ENCODE assay signal across 15 mouse cellular contexts in genomic region chr3:96093509-96093908, GRCm38 (mm10). TPM values are rescaled to one million over a fixed set of nuclear protein-coding genes. Genes with fewer than 3 reads are reported as not detected.
DNase-seq lines count a peak whose midpoint lies in the region; ATAC-seq and TF ChIP-seq lines count a peak whose summit lies in the region.
"Had no signal": no experiment of that assay in that cellular context is flagged by ENCODE, and none has a peak within 500 bp of the region (broad histone marks: within the 10 kb centered on the region; RNA-seq: fewer than 3 reads in every experiment).

No protein-coding gene starts in this region.

- no peak for ATAC-seq in heart, embryonic 12.5 days (ENCODE audit: insufficient number of reproducible peaks, low FRiP score)
- peak; percentile 69; the same call in 1 of the 2 replicates for ATAC-seq in heart, postnatal 0 days (ENCODE audit: insufficient read depth, low read depth)
- no peak for ATAC-seq in megakaryocyte-erythroid progenitor cell, adult 5-6 weeks (replicated peaks; ENCODE audit: low FRiP score, low TSS enrichment, poor library complexity, severe bottlenecking)
- ATAC-seq in forebrain, embryonic 13.5 days: no peak
- no peak for ATAC-seq in midbrain, embryonic 15.5 days (replicated peaks)
- ATAC-seq: activated CD4-positive, CD25-positive, alpha-beta regulatory T cell, adult 4 months; midbrain, embryonic 13.5 days had no signal

- no peak for TF ChIP-seq EP300 in heart, postnatal 0 days (IDR thresholded peaks at IDR 0.05; ENCODE audit: low read depth)

- TF ChIP-seq CTCF in heart, postnatal 0 days (IDR thresholded peaks at IDR 0.05; ENCODE audit: low read depth): peak; percentile 15; the same call in 1 of the 2 replicates

- peak overlapping the region; percentile 9; the same call in 1 of the 2 replicates for H3K9ac ChIP-seq in heart, embryonic 12.5 days
- H3K9ac ChIP-seq in heart, postnatal 0 days (replicated peaks; ENCODE audit: low read depth, low read length): no peak overlapping the region
- H3K9ac ChIP-seq in forebrain, embryonic 13.5 days: no peak overlapping the region
- H3K9ac ChIP-seq in midbrain, embryonic 15.5 days: no peak overlapping the region
- H3K9ac ChIP-seq: midbrain, embryonic 13.5 days; neural tube, embryonic 12.5 days had no signal

- no peaks in the 10 kb centered on the region for H3K36me3 ChIP-seq in heart, embryonic 12.5 days
- H3K36me3 ChIP-seq in heart, postnatal 0 days (replicated peaks; ENCODE audit: control insufficient read depth, insufficient read depth, low read length): no peaks in the 10 kb centered on the region
- no peaks in the 10 kb centered on the region for H3K36me3 ChIP-seq in forebrain, embryonic 13.5 days (ENCODE audit: poor library complexity, severe bottlenecking)
- H3K36me3 ChIP-seq in midbrain, embryonic 15.5 days (replicated peaks): no peaks in the 10 kb centered on the region
- H3K36me3 ChIP-seq: midbrain, embryonic 13.5 days; neural tube, embryonic 12.5 days had no signal

- no peak overlapping the region for H3K27ac ChIP-seq in heart, embryonic 12.5 days (ENCODE audit: poor library complexity, severe bottlenecking)
- H3K27ac ChIP-seq in heart, postnatal 0 days (ENCODE audit: low read depth): peak overlapping the region; percentile 54
- H3K27ac ChIP-seq in forebrain, embryonic 13.5 days: no peak overlapping the region
- H3K27ac ChIP-seq in midbrain, embryonic 15.5 days: no peak overlapping the region
- H3K27ac ChIP-seq: midbrain, embryonic 13.5 days; neural tube, embryonic 12.5 days had no signal

- 44% methylated on average over 13 of the region's 13 CpGs for WGBS in heart, embryonic 12.5 days
- 34% methylated on average over 13 of the region's 13 CpGs for WGBS in heart, postnatal 0 days
- 69% methylated on average over 13 of the region's 13 CpGs for WGBS in forebrain, embryonic 13.5 days
- WGBS in midbrain, embryonic 15.5 days: 73% methylated on average over 13 of the region's 13 CpGs

- intact Hi-C loops in heart, postnatal 36 days (cut with DNase I): no loop called here

- H3K27me3 ChIP-seq in heart, embryonic 12.5 days (replicated peaks): no peaks in the 10 kb centered on the region
- no peaks in the 10 kb centered on the region for H3K27me3 ChIP-seq in heart, postnatal 0 days (ENCODE audit: control insufficient read depth, insufficient read depth, low read length)
- no peaks in the 10 kb centered on the region for H3K27me3 ChIP-seq in forebrain, embryonic 13.5 days
- no peaks in the 10 kb centered on the region for H3K27me3 ChIP-seq in midbrain, embryonic 15.5 days (replicated peaks)
- H3K27me3 ChIP-seq: midbrain, embryonic 13.5 days; neural tube, embryonic 12.5 days had no signal

- H3K4me3 ChIP-seq in heart, embryonic 12.5 days: no peak overlapping the region
- H3K4me3 ChIP-seq in heart, postnatal 0 days (ENCODE audit: low read depth, low read length): peak overlapping the region; percentile 27
- no peak overlapping the region for H3K4me3 ChIP-seq in forebrain, embryonic 13.5 days
- H3K4me3 ChIP-seq in midbrain, embryonic 15.5 days: no peak overlapping the region
- H3K4me3 ChIP-seq: midbrain, embryonic 13.5 days; neural tube, embryonic 12.5 days had no signal

- DNase-seq in heart, postnatal 36 days: no peak
- peak; percentile 21 for DNase-seq in urinary bladder, postnatal 14 days (ENCODE audit: low spot score)
- DNase-seq in urinary bladder, adult 2 months (ENCODE audit: low spot score): no peak
- peak; percentile 54 for DNase-seq in heart, postnatal 0 days (ENCODE audit: low spot score)
- DNase-seq: cerebellum, adult 18-20 months; gastrocnemius, postnatal 36 days; layer of hippocampus, postnatal 36 days; thymus, adult 2 months had no signal

- no peaks in the 10 kb centered on the region for H3K9me3 ChIP-seq in heart, embryonic 12.5 days (replicated peaks)
- no peaks in the 10 kb centered on the region for H3K9me3 ChIP-seq in heart, postnatal 0 days (replicated peaks; ENCODE audit: control insufficient read depth, low read length)
- H3K9me3 ChIP-seq in forebrain, embryonic 13.5 days (replicated peaks): no peaks in the 10 kb centered on the region
- H3K9me3 ChIP-seq in midbrain, embryonic 15.5 days: no peaks in the 10 kb centered on the region
- H3K9me3 ChIP-seq: midbrain, embryonic 13.5 days; neural tube, embryonic 12.5 days had no signal

- peak overlapping the region; percentile 60 for H3K4me2 ChIP-seq in heart, embryonic 12.5 days
- H3K4me2 ChIP-seq in heart, postnatal 0 days (ENCODE audit: low read depth, low read length): peak overlapping the region; percentile 55
- no peak overlapping the region for H3K4me2 ChIP-seq in forebrain, embryonic 13.5 days
- H3K4me2 ChIP-seq in midbrain, embryonic 15.5 days: no peak overlapping the region
- H3K4me2 ChIP-seq: midbrain, embryonic 13.5 days; neural tube, embryonic 12.5 days had no signal

- H3K4me1 ChIP-seq in heart, embryonic 12.5 days (replicated peaks): peaks cover 14% of the 10 kb centered on the region
- peaks cover 10% of the 10 kb centered on the region; the same call in 1 of the 2 replicates for H3K4me1 ChIP-seq in heart, postnatal 0 days (ENCODE audit: control insufficient read depth, insufficient read depth)
- H3K4me1 ChIP-seq in forebrain, embryonic 13.5 days: no peaks in the 10 kb centered on the region
- no peaks in the 10 kb centered on the region for H3K4me1 ChIP-seq in midbrain, embryonic 15.5 days
- H3K4me1 ChIP-seq: midbrain, embryonic 13.5 days; neural tube, embryonic 12.5 days had no signal

RNA-seq across cellular contexts. Expression of gene Otud7b, which starts 10.8 kb away (rescaled TPM):
- 20.7 and 22.2 TPM in 2 replicates for polyA plus RNA-seq in heart, embryonic 12.5 days (2016; fragmentation: Nextera tagmentation; extraction: Ambion mirVana)
- total RNA-seq in heart, postnatal 36 days (2021): 10 to 100 TPM; 56.7 to 67.6 TPM
- polyA plus RNA-seq in urinary bladder, adult 2 months (2012; rRNA removed): 11.1 and 16.8 TPM in 2 replicates
- total RNA-seq in heart, postnatal 0 days (2014; rRNA removed; ENCODE audit: low replicate concordance): 17.6 and 21.9 TPM in 2 replicates
- 16.8 and 21.7 TPM in 2 replicates for polyA plus RNA-seq in heart, postnatal 0 days (2015; fragmentation: Nextera tagmentation; extraction: Ambion mirVana)
- total RNA-seq in megakaryocyte-erythroid progenitor cell, adult 5-6 weeks (2014; fragmentation: Nextera tagmentation): 9.7 and 12.3 TPM in 2 replicates
- 11.7 and 15.5 TPM in 2 replicates for total RNA-seq in megakaryocyte-erythroid progenitor cell, adult 5-6 weeks (2017)
- polyA plus RNA-seq in forebrain, embryonic 13.5 days (2015; fragmentation: Nextera tagmentation; extraction: Ambion mirVana): 11.9 and 12.4 TPM in 2 replicates
- 7.7 and 8.2 TPM in 2 replicates for polyA plus RNA-seq in midbrain, embryonic 15.5 days (2015; fragmentation: Nextera tagmentation; extraction: Ambion mirVana)

RNA-seq across cellular contexts. Expression of gene Vps45, which starts 35.2 kb away (rescaled TPM):
- polyA plus RNA-seq in heart, embryonic 12.5 days (2016; fragmentation: Nextera tagmentation; extraction: Ambion mirVana): 30.0 and 32.8 TPM in 2 replicates
- total RNA-seq in heart, postnatal 36 days (2021): 10 to 100 TPM; 22.3 to 26.0 TPM
- 15.3 and 20.3 TPM in 2 replicates for polyA plus RNA-seq in urinary bladder, adult 2 months (2012; rRNA removed)
- 10.5 and 17.3 TPM in 2 replicates for total RNA-seq in heart, postnatal 0 days (2014; rRNA removed; ENCODE audit: low replicate concordance)
- 42.9 and 49.4 TPM in 2 replicates for polyA plus RNA-seq in heart, postnatal 0 days (2015; fragmentation: Nextera tagmentation; extraction: Ambion mirVana)
- 29.7 and 38.8 TPM in 2 replicates for total RNA-seq in megakaryocyte-erythroid progenitor cell, adult 5-6 weeks (2014; fragmentation: Nextera tagmentation)
- total RNA-seq in megakaryocyte-erythroid progenitor cell, adult 5-6 weeks (2017): 13.4 and 16.6 TPM in 2 replicates
- polyA plus RNA-seq in forebrain, embryonic 13.5 days (2015; fragmentation: Nextera tagmentation; extraction: Ambion mirVana): 51.9 and 62.2 TPM in 2 replicates
- polyA plus RNA-seq in midbrain, embryonic 15.5 days (2015; fragmentation: Nextera tagmentation; extraction: Ambion mirVana): 64.4 and 65.6 TPM in 2 replicates

Comparison
In these comparisons a context has a peak if more than half of its experiments do, and no peak if none do; other contexts are left out.
1. DNase-seq: peak in urinary bladder, postnatal 14 days (single experiment) and heart, postnatal 0 days (single experiment); none in heart, postnatal 36 days (0 of 2) and urinary bladder, adult 2 months (single experiment).
2. H3K4me2 ChIP-seq: peak in heart, embryonic 12.5 days (single experiment) and heart, postnatal 0 days (single experiment); none in forebrain, embryonic 13.5 days (single experiment) and midbrain, embryonic 15.5 days (single experiment).